18 mouse cellular contexts compared by ENCODE assay signal in genomic region chr3:15110037-15110748, GRCm38 (mm10).
"Had no signal": no experiment of that assay in that cellular context is flagged by ENCODE, and none has a peak within 500 bp of the region (broad histone marks: within the 10 kb centered on the region; RNA-seq: fewer than 3 reads in every experiment).

No protein-coding gene starts in this region.

- H3K4me1 ChIP-seq: limb, embryonic 15.5 days; midbrain, embryonic 13.5 days; neural tube, embryonic 13.5 days had no signal

- H3K4me3 ChIP-seq: left cerebral cortex, adult 2 months; limb, embryonic 12.5 days; limb, embryonic 15.5 days; lung, embryonic 15.5 days; megakaryocyte, embryonic 14.5 days; midbrain, embryonic 10.5 days; midbrain, embryonic 13.5 days; myocyte; neural tube, embryonic 13.5 days had no signal

- H3K27me3 ChIP-seq: limb, embryonic 12.5 days; limb, embryonic 15.5 days; lung, embryonic 15.5 days; megakaryocyte, embryonic 14.5 days; midbrain, embryonic 13.5 days; neural tube, embryonic 13.5 days had no signal

- DNase-seq: kidney, adult 2 months; kidney, postnatal 25 days; layer of hippocampus, postnatal 36 days; liver, postnatal 0 days; lung, postnatal 36 days; thymus, adult 18-20 months; thymus, postnatal 36 days had no signal

- H3K36me3 ChIP-seq: limb, embryonic 12.5 days; limb, embryonic 15.5 days; lung, embryonic 15.5 days; midbrain, embryonic 10.5 days; midbrain, embryonic 13.5 days; neural tube, embryonic 13.5 days had no signal

- H3K9me3 ChIP-seq: limb, embryonic 12.5 days; limb, embryonic 15.5 days; lung, embryonic 15.5 days; megakaryocyte, embryonic 14.5 days; midbrain, embryonic 10.5 days; midbrain, embryonic 13.5 days; neural tube, embryonic 13.5 days had no signal

- H3K27ac ChIP-seq: kidney, postnatal 0 days; limb, embryonic 12.5 days; limb, embryonic 15.5 days; liver, embryonic 14.5 days; lung, embryonic 15.5 days; midbrain, embryonic 10.5 days; midbrain, embryonic 13.5 days; neural tube, embryonic 13.5 days had no signal
